Mouse (Mus musculus) adrenal gland, adult 18-20 months (tissue): ENCODE results near the gene Prss54. TPM values are rescaled to one million over a fixed set of nuclear protein-coding genes. Genes with fewer than 3 reads are reported as not detected.

Experiments used
- total RNA-seq, 2 experiments: library from RNA; stranded (reverse); gene quantifications; 1 replicate in 1 of 2; 2 replicates in 1 of 2; pipeline ENCODE4 v1.2.3; 2021

Prss54 gene
- total RNA-seq, 2 experiments from 2014 or later: not detected

Other genes starting within 250 kb of the Prss54 start
- gene Zfp319, start 244.4 kb downstream of the Prss54 start, total RNA-seq: 10 to 100 TPM in 1 of 2 experiments, 1 to 10 TPM in 1; 9.4 to 11.0 TPM
- gene Usb1, start 244.1 kb downstream of the Prss54 start, total RNA-seq: 10 to 100 TPM; 11.6 to 11.9 TPM
- gene Mmp15, start 224.1 kb downstream of the Prss54 start, total RNA-seq: 1 to 10 TPM; 5.6 to 8.9 TPM
- 10 to 100 TPM; 25.8 to 33.6 TPM for gene Cfap20, start 141.5 kb downstream of the Prss54 start, total RNA-seq
- gene Csnk2a2, start 86.3 kb downstream of the Prss54 start, total RNA-seq: 10 to 100 TPM; 70.3 to 88.4 TPM
- gene Ccdc113, start 42.3 kb downstream of the Prss54 start, total RNA-seq: under 1 TPM; 0.54 to 0.63 TPM
- gene Gins3, start 57.1 kb upstream of the Prss54 start, total RNA-seq: 1 to 10 TPM; 1.6 to 1.7 TPM
- gene Ndrg4, start 100.6 kb upstream of the Prss54 start, total RNA-seq: 10 to 100 TPM; 28.2 to 28.7 TPM
- 10 to 100 TPM; 29.0 to 38.2 TPM for gene Setd6, start 139.5 kb upstream of the Prss54 start, total RNA-seq
- 100 to 1,000 TPM; 119 to 147 TPM for gene Cnot1, start 231.1 kb upstream of the Prss54 start, total RNA-seq
- gene Sap18b, start 249.0 kb upstream of the Prss54 start, total RNA-seq: 100 to 1,000 TPM; 163 to 197 TPM